Mouse (Mus musculus) small intestine, adult 2 months (tissue): Measurements from ENCODE around the gene Cd69.

Experiments used
- CTCF ChIP-seq: fragments of 200-500 bp; IDR thresholded peaks from 2 replicates; pipeline ENCODE4 v1.5.1; 2012; ENCODE audit warnings: low read depth, mild to moderate bottlenecking, control low read depth, inconsistent platforms, low read length, moderate library complexity, mixed read lengths; ENCODE audit not compliant: insufficient replicate concordance, insufficient read length; ENCODE audit errors: extremely low read depth
- POLR2A ChIP-seq: fragments of 200-500 bp; IDR thresholded peaks from 2 replicates; pipeline ENCODE4 v1.6.1; 2012; ENCODE audit warnings: low read depth, mild to moderate bottlenecking, control low read depth, inconsistent platforms, low read length, moderate library complexity

DNA sequence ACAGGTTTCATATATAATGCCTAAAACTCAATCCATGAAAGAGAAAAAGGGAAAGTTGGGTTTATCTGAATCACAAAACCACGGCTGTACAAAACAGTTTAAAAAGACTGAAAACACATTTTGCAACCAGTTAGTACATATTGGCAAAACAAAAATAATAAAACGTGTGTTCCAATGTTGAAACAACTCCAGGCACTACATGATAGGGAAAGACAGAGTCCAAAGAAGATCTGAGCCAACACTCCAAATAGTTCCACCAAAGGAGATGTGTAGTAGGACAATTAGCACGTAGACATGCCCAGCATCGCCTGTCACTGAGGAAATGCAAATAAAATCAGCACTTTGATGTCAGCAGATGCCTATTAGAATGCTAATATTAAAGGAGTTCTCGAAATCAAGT, 33.8 kb downstream of the Cd69 start:
- no peak for TF ChIP-seq CTCF
- no peak for TF ChIP-seq POLR2A
